Mouse (Mus musculus): ENCODE results near the gene Dnajb14.

GRCm38 (mm10) chr3:137831156-137831555 lies 36.3 kb upstream of the Dnajb14 start:
- no peak for TF ChIP-seq POLR2A (IDR thresholded peaks at IDR 0.05; ENCODE audit: borderline replicate concordance, extremely low read depth, low read depth, low read length)
- no peak for TF ChIP-seq CTCF (IDR thresholded peaks at IDR 0.05; ENCODE audit: insufficient read depth, low read length)
